Mouse (Mus musculus) embryonic facial prominence, embryonic 14.5 days (tissue): ENCODE results near the gene Larp1b. TPM values are rescaled to one million over a fixed set of nuclear protein-coding genes. Genes with fewer than 3 reads are reported as not detected.
A peak's percentile ranks its signal among the peaks of the same experiment; 100 is the strongest.

Source experiments
- ATAC-seq: fragments of 200-750 bp; cut with Nextera tagmentation; 2 replicates; pipeline ENCODE4 v1.8.0; 2017; ENCODE audit warnings: low read depth, moderate number of reproducible peaks, moderate TSS enrichment
- DNase-seq: peaks from one replicate; pipeline ENCODE4 v3.0.0-alpha.2; 2015; ENCODE audit warnings: low spot score
- H3K27ac ChIP-seq: fragments of 300-500 bp; sonication (generic); replicated peaks from 2 replicates; pipeline ENCODE4 v1.5.1; 2014; ENCODE audit warnings: low read depth, mild to moderate bottlenecking, low read length, moderate library complexity
- H3K27me3 ChIP-seq: fragments of 300-500 bp; sonication (generic); replicated peaks from 2 replicates; pipeline ENCODE4 v1.6.1; 2014; ENCODE audit warnings: low read length; ENCODE audit not compliant: control insufficient read depth, insufficient read depth
- H3K36me3 ChIP-seq: fragments of 300-500 bp; sonication (generic); 2 replicates; pipeline ENCODE4 v1.6.1; 2014; ENCODE audit warnings: low read length, mixed read lengths; ENCODE audit not compliant: control insufficient read depth, insufficient read depth
- H3K4me1 ChIP-seq: fragments of 300-500 bp; sonication (generic); 2 replicates; pipeline ENCODE4 v1.6.1; 2014; ENCODE audit warnings: antibody characterized with exemption, low read length; ENCODE audit not compliant: control insufficient read depth, insufficient read depth
- H3K4me2 ChIP-seq: fragments of 300-500 bp; sonication (generic); 2 replicates; pipeline ENCODE4 v1.6.1; 2014; ENCODE audit warnings: low read depth, mild to moderate bottlenecking, low read length, moderate library complexity, mixed read lengths
- H3K4me3 ChIP-seq: fragments of 300-500 bp; sonication (generic); 2 replicates; pipeline ENCODE4 v1.5.1; 2014; ENCODE audit warnings: low read depth, mild to moderate bottlenecking, low read length
- H3K9ac ChIP-seq: fragments of 300-500 bp; sonication (generic); 2 replicates; pipeline ENCODE4 v1.6.1; 2014; ENCODE audit warnings: low read depth, mild to moderate bottlenecking, low read length, moderate library complexity, mixed read lengths
- H3K9me3 ChIP-seq: fragments of 300-500 bp; sonication (generic); 2 replicates; pipeline ENCODE4 v1.6.1; 2016; ENCODE audit warnings: low read length; ENCODE audit not compliant: control insufficient read depth
- WGBS: fragments of 180-500 bp; shearing (Covaris S2); extraction: QIAGEN DNeasy Blood & Tissue Kit; methylation state at CpG from one replicate; pipeline ENCODE4 v1.1.7; 2014; 5-methylcytosine and 5-hydroxymethylcytosine counted together
- polyA plus RNA-seq: library from polyadenylated mRNA; unstranded; fragments of >200 nt; fragmentation: Nextera tagmentation; extraction: Ambion mirVana; gene quantifications from 2 replicates; pipeline ENCODE4 v1.2.1, GENCODE M21; 2014

Gene Larp1b
- polyA plus RNA-seq, 1 experiment from 2014 or later, result 5.9 TPM

DNA sequence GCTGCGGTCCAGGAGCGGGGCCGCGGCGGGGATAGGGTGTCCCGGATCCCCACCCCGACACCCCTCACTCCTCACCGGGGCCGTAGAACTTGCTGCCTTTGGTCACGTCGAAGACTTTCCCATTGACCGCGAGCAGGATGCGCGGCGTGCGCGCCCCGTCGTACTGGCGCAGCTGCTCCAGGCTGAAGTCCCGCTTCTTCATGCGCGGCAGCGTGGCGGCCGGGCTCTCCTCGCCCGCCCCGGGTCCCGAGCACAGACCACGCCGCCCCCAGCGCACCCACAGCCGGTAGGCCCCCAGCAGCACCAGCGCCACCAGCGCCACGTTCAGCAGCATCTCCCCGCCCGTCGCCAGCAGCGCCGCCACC, 132.9 kb downstream of the Larp1b start:
- Histone ChIP-seq H3K9ac (peak overlapping the region; percentile 91), H3K36me3 (no peaks in the 10 kb centered on the region), H3K4me3 (peak overlapping the region; percentile 86), H3K27ac (peak overlapping the region; percentile 91), H3K4me1 (peaks cover 20% of the 10 kb centered on the region; the same call in 1 of the 2 replicates), H3K9me3 (no peaks in the 10 kb centered on the region), H3K4me2 (peak overlapping the region; percentile 71), H3K27me3 (no peaks in the 10 kb centered on the region)
- DNase-seq (peak; percentile 35), ATAC-seq (peak; percentile 51)
- 0% methylated on average over 9 of the region's 43 CpGs for whole genome bisulfite sequencing

DNA sequence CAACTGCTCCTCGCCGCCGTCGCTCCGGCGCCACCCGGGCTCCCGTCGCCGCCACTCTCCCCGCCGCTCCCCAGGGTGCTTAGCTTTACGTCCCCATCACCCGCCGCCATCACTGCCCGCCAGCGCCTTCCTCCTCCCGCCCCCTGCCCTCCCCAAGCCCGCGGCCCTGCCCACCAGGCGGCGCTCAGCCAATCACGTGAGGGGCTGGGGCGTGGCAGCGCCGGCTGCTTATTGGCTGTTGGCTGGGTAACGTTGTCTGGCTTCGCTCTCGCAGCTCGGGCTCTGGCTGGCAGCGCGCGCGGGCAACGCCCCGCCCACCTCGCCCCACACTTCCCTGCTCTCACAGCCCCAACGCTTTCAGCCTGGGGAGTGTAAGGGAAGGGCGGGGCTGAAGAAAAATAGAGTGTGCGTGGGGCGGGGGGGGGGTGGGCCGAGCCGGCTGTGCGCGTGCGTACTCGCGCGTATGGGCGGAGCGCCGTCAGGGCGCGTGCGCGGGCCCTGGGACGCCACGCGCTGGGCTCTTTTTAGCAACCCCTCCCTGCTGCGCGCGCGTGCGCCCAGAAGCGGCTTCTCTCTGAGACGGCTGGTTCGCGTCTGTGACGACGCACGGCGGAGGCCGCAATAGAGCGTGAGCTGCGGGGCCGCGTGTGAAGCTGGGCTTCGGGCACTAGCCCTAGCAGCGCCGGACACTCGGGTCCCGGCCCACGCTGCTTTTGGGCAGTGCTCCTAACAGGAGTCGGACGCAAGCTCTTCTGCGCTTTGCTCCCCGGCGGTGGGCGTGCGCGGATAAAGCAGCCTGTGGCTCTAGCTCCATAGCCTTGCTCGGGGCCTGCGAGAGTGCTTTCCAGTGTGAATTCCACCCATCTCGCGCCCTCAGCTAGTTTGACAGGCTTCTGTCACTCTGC, 133.5 kb downstream of the Larp1b start, which contains the start of gene Pgrmc2:
TSS of gene Pgrmc2 (minus strand) at position 162 of the 905 bp plus-strand sequence.
- H3K27ac ChIP-seq, result peak within 1 kb of the TSS; percentile 91

GRCm38 (mm10) chr3:41083790-41084112, 134.1 kb downstream of the Larp1b start:
- peak; percentile 48 for DNase-seq
- Histone ChIP-seq H3K27me3 (no peaks in the 10 kb centered on the region), H3K9ac (peak overlapping the region; percentile 91), H3K4me1 (peaks cover 20% of the 10 kb centered on the region; the same call in 1 of the 2 replicates), H3K9me3 (no peaks in the 10 kb centered on the region), H3K4me2 (peak overlapping the region; percentile 62), H3K4me3 (peak overlapping the region; percentile 86), H3K36me3 (no peaks in the 10 kb centered on the region), H3K27ac (peak overlapping the region; percentile 91)
- ATAC-seq, result peak; percentile 9
- 0% methylated on average over 6 of the region's 6 CpGs for WGBS

More for the DNA sequence above, 133.5 kb downstream of the Larp1b start, which contains the start of gene Pgrmc2:
- under 1% methylated on average over 27 of the region's 95 CpGs for WGBS
- H3K9me3 ChIP-seq, result no peaks in the 10 kb centered on the region
- ATAC-seq, result peak; percentile 98
- H3K36me3 ChIP-seq, result no peaks in the 10 kb centered on the region
- peaks cover 20% of the 10 kb centered on the region; the same call in 1 of the 2 replicates for H3K4me1 ChIP-seq
- peak; percentile 99 for DNase-seq
- H3K9ac ChIP-seq, result peak within 1 kb of the TSS; percentile 91
- H3K4me3 ChIP-seq, result peak within 1 kb of the TSS; percentile 86
- peak within 1 kb of the TSS; percentile 71 for H3K4me2 ChIP-seq
- H3K27me3 ChIP-seq, result no peaks in the 10 kb centered on the region

DNA sequence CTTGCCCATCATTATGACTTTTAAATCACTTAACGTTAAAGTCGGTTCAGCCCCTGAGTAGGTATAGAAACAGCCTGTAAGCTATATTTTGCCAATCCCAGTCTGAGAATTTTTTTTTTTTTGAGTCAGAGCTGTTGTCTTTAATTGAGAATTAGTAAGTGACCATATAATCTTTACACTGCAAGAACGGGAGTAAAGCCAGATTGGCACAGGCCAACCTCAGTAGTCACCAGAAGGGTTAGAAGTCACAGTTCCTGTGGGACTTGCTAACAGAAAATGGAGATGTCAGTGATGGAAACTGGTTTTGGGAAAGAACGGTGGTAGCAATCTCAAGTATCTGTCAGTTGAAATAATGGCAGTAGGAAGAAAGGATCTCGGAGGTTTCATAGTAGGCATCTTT, 134.8 kb downstream of the Larp1b start:
- peak overlapping the region; percentile 62 for H3K4me2 ChIP-seq
- DNase-seq (no peak), ATAC-seq (no peak)
- WGBS, result 80% methylated on average over 5 of the region's 5 CpGs
- H3K9ac ChIP-seq, result no peak overlapping the region
- H3K9me3 ChIP-seq, result no peaks in the 10 kb centered on the region
- H3K36me3 ChIP-seq, result no peaks in the 10 kb centered on the region
- H3K4me1 ChIP-seq, result peaks cover 20% of the 10 kb centered on the region; the same call in 1 of the 2 replicates
- 0 out of 2 replicates have a peak overlapping the region, but pooled peaks have one; percentile 86 for H3K4me3 ChIP-seq
- H3K27ac ChIP-seq, result no peak overlapping the region
- no peaks in the 10 kb centered on the region for H3K27me3 ChIP-seq

DNA sequence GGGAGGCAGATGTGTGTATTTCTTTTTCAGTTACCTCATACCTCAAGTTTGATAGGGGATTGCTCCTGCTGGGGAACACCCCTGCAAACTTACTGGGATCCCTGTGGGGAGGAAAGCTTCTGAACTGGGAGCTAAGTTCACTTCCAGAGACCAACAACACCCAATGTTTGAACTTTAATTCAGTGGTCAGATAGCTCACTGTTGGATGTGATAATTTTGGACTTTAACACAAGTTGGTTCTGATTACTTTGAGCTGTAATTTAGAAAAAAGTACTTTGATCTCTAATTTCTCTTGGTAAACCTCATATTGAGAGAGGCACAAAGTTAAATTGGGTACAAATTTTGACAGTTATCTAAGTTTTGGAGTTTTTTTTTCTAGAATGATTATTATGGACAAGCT, 137.4 kb downstream of the Larp1b start:
- no peak overlapping the region for H3K4me3 ChIP-seq
- H3K4me2 ChIP-seq, result no peak overlapping the region
- H3K4me1 ChIP-seq, result peaks cover 6% of the 10 kb centered on the region; the same call in 1 of the 2 replicates
- H3K27ac ChIP-seq, result no peak overlapping the region
- no peaks in the 10 kb centered on the region for H3K27me3 ChIP-seq
- H3K36me3 ChIP-seq, result no peaks in the 10 kb centered on the region
- H3K9me3 ChIP-seq, result no peaks in the 10 kb centered on the region
- ATAC-seq, result no peak
- H3K9ac ChIP-seq, result no peak overlapping the region
- no peak for DNase-seq

Other genes with a start within 250 kb of the Larp1b start
- gene Slc25a31, start 241.0 kb upstream of the Larp1b start, polyA plus RNA-seq, result 0.64 and 0.65 TPM in 2 replicates
- gene Hspa4l, start 205.3 kb upstream of the Larp1b start, polyA plus RNA-seq, result 16.4 and 23.9 TPM in 2 replicates
- 48.9 and 49.2 TPM in 2 replicates for gene Plk4, start 149.8 kb upstream of the Larp1b start, polyA plus RNA-seq
- 7.7 and 8.1 TPM in 2 replicates for gene Mfsd8, start 102.9 kb upstream of the Larp1b start, polyA plus RNA-seq
- gene Abhd18, start 102.9 kb upstream of the Larp1b start, polyA plus RNA-seq, result 6.3 and 7.0 TPM in 2 replicates
- 0.30 TPM in 1 of 2 replicates, not detected in the other for gene 1700034I23Rik, start 47.3 kb upstream of the Larp1b start, polyA plus RNA-seq
- 32.5 and 33.7 TPM in 2 replicates for gene Pgrmc2, start 133.2 kb downstream of the Larp1b start, polyA plus RNA-seq